Mouse (Mus musculus) lung, embryonic 16.5 days (tissue): ENCODE measurements around the gene Tex46. TPM values are rescaled to one million over a fixed set of nuclear protein-coding genes. Genes with fewer than 3 reads are reported as not detected.

Experiments
- ATAC-seq: fragments of 200-750 bp; cut with Nextera tagmentation; 2 replicates; pipeline ENCODE4 v1.8.0; 2017; ENCODE audit warnings: low read depth, mild to moderate bottlenecking, moderate library complexity
- H3K27ac ChIP-seq: fragments of 300-500 bp; sonication (generic); 2 replicates; pipeline ENCODE4 v1.5.1; 2014; ENCODE audit warnings: mild to moderate bottlenecking, control low read depth, low read length
- H3K27me3 ChIP-seq: fragments of 300-500 bp; sonication (generic); 2 replicates; pipeline ENCODE4 v1.6.1; 2014; ENCODE audit warnings: low read depth, low read length, mixed read lengths; ENCODE audit not compliant: control insufficient read depth, insufficient read depth
- H3K36me3 ChIP-seq: fragments of 300-500 bp; sonication (generic); 2 replicates; pipeline ENCODE4 v1.6.1; 2014; ENCODE audit warnings: low read length; ENCODE audit not compliant: control insufficient read depth, insufficient read depth
- H3K4me1 ChIP-seq: fragments of 300-500 bp; sonication (generic); replicated peaks from 2 replicates; pipeline ENCODE4 v1.6.1; 2014; ENCODE audit warnings: low read length, mixed read lengths; ENCODE audit not compliant: control insufficient read depth, insufficient read depth
- H3K4me2 ChIP-seq: fragments of 300-500 bp; sonication (generic); 2 replicates; pipeline ENCODE4 v1.6.1; 2014; ENCODE audit warnings: low read depth, low read length, control low read depth
- H3K4me3 ChIP-seq: fragments of 300-500 bp; sonication (generic); 2 replicates; pipeline ENCODE4 v1.5.1; 2014; ENCODE audit warnings: mild to moderate bottlenecking, low read length, control low read depth
- H3K9ac ChIP-seq: fragments of 300-500 bp; sonication (generic); 2 replicates; pipeline ENCODE4 v1.6.1; 2014; ENCODE audit warnings: low read length, control low read depth
- H3K9me3 ChIP-seq: fragments of 300-500 bp; sonication (generic); 2 replicates; pipeline ENCODE4 v1.6.1; 2016; ENCODE audit warnings: low read length; ENCODE audit not compliant: control insufficient read depth
- WGBS: fragments of 180-500 bp; shearing (Covaris S2); extraction: QIAGEN DNeasy Blood & Tissue Kit; methylation state at CpG from one replicate; pipeline ENCODE4 v1.1.7; 2014; 5-methylcytosine and 5-hydroxymethylcytosine counted together
- polyA plus RNA-seq: library from polyadenylated mRNA; unstranded; fragments of >200 nt; fragmentation: Nextera tagmentation; extraction: Ambion mirVana; gene quantifications from 2 replicates; pipeline ENCODE4 v1.2.1, GENCODE M21; 2015

The Tex46 gene
- polyA plus RNA-seq, 1 experiment from 2014 or later: not detected

GRCm38 (mm10) chr4:136621336-136621735 is 11.1 kb downstream of the Tex46 start:
- Histone ChIP-seq H3K9me3 (no peaks in the 10 kb centered on the region), H3K4me3 (no peak overlapping the region), H3K27ac (no peak overlapping the region), H3K27me3 (no peaks in the 10 kb centered on the region), H3K36me3 (no peaks in the 10 kb centered on the region), H3K4me1 (no peaks in the 10 kb centered on the region), H3K4me2 (no peak overlapping the region), H3K9ac (no peak overlapping the region)
- 4% methylated on average over 1 of the region's 1 CpGs for WGBS
- ATAC-seq: no peak

GRCm38 (mm10) chr4:136621956-136622355 is 11.7 kb downstream of the Tex46 start:
- no peak overlapping the region for H3K27ac ChIP-seq
- H3K36me3 ChIP-seq: no peaks in the 10 kb centered on the region
- no peak overlapping the region for H3K9ac ChIP-seq
- no peaks in the 10 kb centered on the region for H3K4me1 ChIP-seq
- no peaks in the 10 kb centered on the region for H3K27me3 ChIP-seq
- ATAC-seq: no peak
- no peak overlapping the region for H3K4me2 ChIP-seq
- 46% methylated on average over 5 of the region's 5 CpGs for WGBS
- H3K4me3 ChIP-seq: no peak overlapping the region
- H3K9me3 ChIP-seq: no peaks in the 10 kb centered on the region

DNA sequence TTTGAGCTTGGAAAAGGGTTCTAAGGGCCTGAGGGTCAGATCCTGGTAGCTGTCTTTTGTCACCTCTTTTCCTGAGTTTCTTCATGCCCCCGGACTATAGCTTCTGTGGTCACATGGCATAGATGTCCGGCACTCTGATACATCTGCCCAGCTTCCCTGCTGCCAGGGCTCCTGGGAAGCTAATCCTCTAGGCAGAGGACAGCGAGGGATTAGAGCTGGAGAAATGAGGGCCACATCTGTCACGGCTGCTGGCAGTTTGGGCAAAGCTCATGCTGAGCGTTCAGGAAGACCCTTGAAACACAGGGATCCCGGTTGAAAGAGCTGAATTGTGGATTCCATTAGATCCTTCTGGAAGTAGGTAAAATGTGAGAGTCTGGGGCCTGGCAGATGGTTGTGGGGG is 12.2 kb downstream of the Tex46 start, which contains the start of gene Lactbl1:
TSS of gene Lactbl1 (plus strand) at position 234 of the 400 bp plus-strand sequence.
- H3K9me3 ChIP-seq: no peaks in the 10 kb centered on the region
- no peaks in the 10 kb centered on the region for H3K4me1 ChIP-seq
- no peak within 1 kb of the TSS for H3K4me2 ChIP-seq
- 54% methylated on average over 6 of the region's 6 CpGs for WGBS
- H3K4me3 ChIP-seq: no peak within 1 kb of the TSS
- H3K9ac ChIP-seq: no peak within 1 kb of the TSS
- no peak within 1 kb of the TSS for H3K27ac ChIP-seq
- ATAC-seq: no peak
- no peaks in the 10 kb centered on the region for H3K27me3 ChIP-seq
- no peaks in the 10 kb centered on the region for H3K36me3 ChIP-seq

DNA sequence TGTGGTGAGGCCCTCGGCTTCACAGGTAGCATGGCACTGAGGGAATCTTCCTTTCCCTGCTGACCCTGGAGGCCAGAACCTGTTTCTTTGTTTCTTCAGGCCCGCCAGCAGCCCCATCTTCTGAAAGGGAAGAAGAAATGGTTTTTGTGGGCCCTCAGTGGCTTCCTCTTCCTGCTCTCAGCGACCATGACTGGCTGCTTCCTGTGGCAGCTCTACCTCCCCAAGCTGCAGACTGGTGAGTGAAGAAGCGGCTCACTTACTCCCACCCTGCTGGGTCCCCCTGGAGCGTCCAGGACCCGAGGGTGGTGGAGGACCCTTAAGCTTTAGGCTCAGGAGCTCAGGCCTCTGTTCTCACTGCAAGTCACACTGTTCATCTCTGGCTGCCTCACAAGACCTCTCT is 16.4 kb downstream of the Tex46 start:
- no peak for ATAC-seq
- H3K36me3 ChIP-seq: no peaks in the 10 kb centered on the region
- no peak overlapping the region for H3K4me3 ChIP-seq
- no peak overlapping the region for H3K27ac ChIP-seq
- no peaks in the 10 kb centered on the region for H3K27me3 ChIP-seq
- no peak overlapping the region for H3K4me2 ChIP-seq
- no peaks in the 10 kb centered on the region for H3K9me3 ChIP-seq
- H3K4me1 ChIP-seq: peaks cover 4% of the 10 kb centered on the region; the same call in 1 of the 2 replicates
- 67% methylated on average over 6 of the region's 6 CpGs for WGBS
- no peak overlapping the region for H3K9ac ChIP-seq

DNA sequence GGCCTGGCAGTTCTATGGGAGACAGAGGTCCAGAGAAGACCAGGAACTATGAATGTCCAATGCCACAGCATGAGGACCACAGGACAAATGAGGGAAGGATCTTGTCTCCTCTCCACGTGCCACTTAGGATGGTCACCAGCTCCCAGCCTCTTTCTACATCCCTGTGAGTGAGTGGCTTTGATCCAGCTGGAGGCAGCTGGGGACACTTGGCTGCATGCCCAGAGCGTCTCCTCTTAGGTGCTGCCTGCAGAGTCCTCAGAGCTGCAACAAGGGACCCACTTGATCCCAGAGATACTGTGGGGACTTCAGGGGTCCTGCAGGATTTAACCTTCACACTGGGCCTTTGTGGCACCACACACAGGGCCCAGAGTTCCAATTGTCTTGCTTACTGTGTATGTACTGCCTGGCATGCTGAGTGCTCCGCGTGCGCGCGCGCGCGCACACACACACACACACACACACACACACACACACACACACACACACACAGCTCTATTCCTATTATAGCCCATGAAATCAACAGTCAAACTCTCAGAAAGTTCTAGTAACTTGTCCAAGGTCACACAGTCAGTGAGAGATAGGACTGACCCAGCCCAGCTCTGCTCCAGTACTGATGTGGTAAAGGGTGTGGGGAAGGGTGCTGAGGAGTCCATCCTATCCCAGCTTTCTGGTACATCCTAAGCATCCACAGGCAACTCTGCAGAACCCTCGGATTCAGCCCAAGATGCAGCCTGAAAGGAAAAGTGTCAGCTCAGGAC is 21.2 kb downstream of the Tex46 start:
- H3K36me3 ChIP-seq: no peaks in the 10 kb centered on the region
- 77% methylated on average over 11 of the region's 11 CpGs for WGBS
- H3K4me3 ChIP-seq: no peak overlapping the region
- peaks cover 4% of the 10 kb centered on the region for H3K27me3 ChIP-seq
- no peak overlapping the region for H3K27ac ChIP-seq
- peaks cover 4% of the 10 kb centered on the region; the same call in 1 of the 2 replicates for H3K4me1 ChIP-seq
- ATAC-seq: peak; percentile 31; the same call in 1 of the 2 replicates
- no peak overlapping the region for H3K9ac ChIP-seq
- no peaks in the 10 kb centered on the region for H3K9me3 ChIP-seq
- H3K4me2 ChIP-seq: no peak overlapping the region

DNA sequence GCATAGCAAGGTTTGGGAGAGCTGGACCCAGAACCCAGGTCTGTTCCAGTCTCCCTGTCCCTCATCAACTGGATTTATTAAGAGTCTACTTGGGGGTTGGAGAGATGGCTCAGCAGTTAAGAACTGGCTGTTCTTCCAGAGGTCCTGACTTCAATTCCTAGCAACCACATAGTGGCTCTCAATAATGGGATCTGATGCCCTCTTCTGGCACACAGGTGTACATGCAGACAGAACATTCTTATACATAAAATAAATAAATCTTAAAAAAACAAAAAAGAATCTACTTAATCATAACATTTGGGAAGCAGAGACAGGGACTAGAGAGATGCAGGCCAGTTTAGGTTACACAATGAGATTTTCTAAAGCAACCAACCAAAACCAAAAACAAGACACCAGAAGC is 25.8 kb downstream of the Tex46 start:
- no peaks in the 10 kb centered on the region for H3K36me3 ChIP-seq
- peaks cover 31% of the 10 kb centered on the region for H3K27me3 ChIP-seq
- no peak overlapping the region for H3K4me2 ChIP-seq
- H3K9ac ChIP-seq: no peak overlapping the region
- no peaks in the 10 kb centered on the region for H3K9me3 ChIP-seq
- H3K27ac ChIP-seq: no peak overlapping the region
- no peak for ATAC-seq
- H3K4me1 ChIP-seq: peaks cover 13% of the 10 kb centered on the region
- no peak overlapping the region for H3K4me3 ChIP-seq

DNA sequence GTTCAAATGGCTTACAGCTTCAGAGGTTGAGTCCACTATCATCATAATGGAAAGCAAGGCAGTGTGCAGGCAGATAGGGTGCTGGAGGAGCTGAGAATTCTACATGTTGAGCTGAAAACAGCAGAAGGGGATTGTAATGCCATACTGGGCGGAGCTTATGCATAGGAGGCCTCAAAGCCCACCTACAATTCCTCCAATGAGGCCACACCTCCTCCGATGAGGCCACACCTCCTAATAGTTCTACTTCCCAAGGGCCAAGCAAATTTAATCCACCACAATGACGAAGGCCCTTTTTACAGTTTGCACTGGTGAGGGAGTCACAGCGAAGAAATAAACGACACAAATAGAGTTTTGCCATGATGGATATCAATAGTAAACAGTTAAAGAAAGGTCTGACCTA is 26.3 kb downstream of the Tex46 start:
- no peak overlapping the region for H3K9ac ChIP-seq
- peaks cover 9% of the 10 kb centered on the region for H3K4me1 ChIP-seq
- no peaks in the 10 kb centered on the region for H3K9me3 ChIP-seq
- WGBS: 51% methylated on average over 5 of the region's 5 CpGs
- no peak overlapping the region for H3K4me2 ChIP-seq
- H3K27me3 ChIP-seq: peaks cover 31% of the 10 kb centered on the region
- H3K4me3 ChIP-seq: no peak overlapping the region
- ATAC-seq: no peak
- H3K27ac ChIP-seq: no peak overlapping the region
- no peaks in the 10 kb centered on the region for H3K36me3 ChIP-seq

- ATAC-seq: 0 out of 2 replicates have a peak, but pooled peaks have one; percentile 8
- no peak overlapping the region for H3K27ac ChIP-seq
- H3K4me1 ChIP-seq: peaks cover 9% of the 10 kb centered on the region
- peak overlapping the region; percentile 21; the same call in 1 of the 2 replicates for H3K9ac ChIP-seq
- WGBS: 15% methylated on average over 37 of the region's 37 CpGs
- H3K9me3 ChIP-seq: no peaks in the 10 kb centered on the region
- H3K4me2 ChIP-seq: peak overlapping the region; percentile 97
- H3K36me3 ChIP-seq: no peaks in the 10 kb centered on the region
- H3K27me3 ChIP-seq: peaks cover 31% of the 10 kb centered on the region
- H3K4me3 ChIP-seq: peak overlapping the region; percentile 56
These were observed 26.8 kb downstream of the Tex46 start for GRCm38 (mm10) chr4:136636983-136637562.

GRCm38 (mm10) chr4:136637563-136638229 is 27.5 kb downstream of the Tex46 start:
- peak overlapping the region; percentile 97 for H3K4me2 ChIP-seq
- WGBS: 2% methylated on average over 67 of the region's 76 CpGs
- H3K9ac ChIP-seq: peak overlapping the region; percentile 21; the same call in 1 of the 2 replicates
- peak; percentile 39; the same call in 1 of the 2 replicates for ATAC-seq
- no peaks in the 10 kb centered on the region for H3K9me3 ChIP-seq
- peak overlapping the region; percentile 56 for H3K4me3 ChIP-seq
- no peaks in the 10 kb centered on the region for H3K36me3 ChIP-seq
- peaks cover 31% of the 10 kb centered on the region for H3K27me3 ChIP-seq
- H3K27ac ChIP-seq: no peak overlapping the region
- H3K4me1 ChIP-seq: peaks cover 9% of the 10 kb centered on the region
